Mouse (Mus musculus): Measurements from ENCODE around the gene Nceh1. TPM values are rescaled to one million over a fixed set of nuclear protein-coding genes. Genes with fewer than 3 reads are reported as not detected.

The Nceh1 gene
- polyA plus RNA-seq, 1 experiment from 2014 or later = 28.4 TPM

DNA sequence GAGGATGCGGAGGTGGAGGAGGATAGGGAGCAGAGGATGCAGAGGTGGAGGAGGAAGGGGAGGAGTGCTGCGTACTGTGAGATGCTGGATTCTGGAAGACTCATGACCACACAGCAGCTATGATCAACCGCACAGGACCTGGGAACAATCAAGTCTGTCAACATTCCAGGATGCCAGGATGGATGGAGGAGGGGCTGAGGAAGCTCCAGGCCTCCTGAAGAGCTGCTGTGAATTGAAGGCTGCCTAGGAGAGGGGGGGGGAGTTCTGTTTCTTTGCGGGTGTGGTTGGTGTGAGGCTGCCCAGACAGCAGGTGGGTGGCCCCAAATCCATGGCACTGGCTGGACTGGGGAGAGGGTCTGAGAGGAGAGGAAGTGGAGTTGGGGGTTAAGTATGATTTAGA, 23.9 kb upstream of the Nceh1 start:
- no peaks in the 10 kb centered on the region for H3K9me3 ChIP-seq (ENCODE audit: control insufficient read depth, low read length)
- H3K27me3 ChIP-seq (ENCODE audit: control insufficient read depth, insufficient read depth, low read length) = no peaks in the 10 kb centered on the region
- no peak overlapping the region for H3K9ac ChIP-seq (ENCODE audit: low read length)
- DNase-seq (ENCODE audit: low spot score) = no peak
- H3K4me2 ChIP-seq (replicated peaks; ENCODE audit: low read depth) = no peak overlapping the region
- H3K27ac ChIP-seq (replicated peaks) = no peak overlapping the region
- H3K36me3 ChIP-seq (ENCODE audit: control insufficient read depth, insufficient read depth, low read length) = no peaks in the 10 kb centered on the region
- TF ChIP-seq EP300 (optimal IDR thresholded peaks at IDR 0.05) (no peak), CTCF (IDR thresholded peaks at IDR 0.05; ENCODE audit: low read depth) (no peak)
- WGBS = 49% methylated on average over 4 of the region's 4 CpGs
- ATAC-seq (ENCODE audit: low FRiP score, low TSS enrichment) = no peak
- H3K4me1 ChIP-seq (replicated peaks; ENCODE audit: control insufficient read depth, insufficient read depth) = peaks cover 4% of the 10 kb centered on the region; the same call in 1 of the 2 replicates
- no peak overlapping the region for H3K4me3 ChIP-seq (ENCODE audit: low read depth, low read length)

DNA sequence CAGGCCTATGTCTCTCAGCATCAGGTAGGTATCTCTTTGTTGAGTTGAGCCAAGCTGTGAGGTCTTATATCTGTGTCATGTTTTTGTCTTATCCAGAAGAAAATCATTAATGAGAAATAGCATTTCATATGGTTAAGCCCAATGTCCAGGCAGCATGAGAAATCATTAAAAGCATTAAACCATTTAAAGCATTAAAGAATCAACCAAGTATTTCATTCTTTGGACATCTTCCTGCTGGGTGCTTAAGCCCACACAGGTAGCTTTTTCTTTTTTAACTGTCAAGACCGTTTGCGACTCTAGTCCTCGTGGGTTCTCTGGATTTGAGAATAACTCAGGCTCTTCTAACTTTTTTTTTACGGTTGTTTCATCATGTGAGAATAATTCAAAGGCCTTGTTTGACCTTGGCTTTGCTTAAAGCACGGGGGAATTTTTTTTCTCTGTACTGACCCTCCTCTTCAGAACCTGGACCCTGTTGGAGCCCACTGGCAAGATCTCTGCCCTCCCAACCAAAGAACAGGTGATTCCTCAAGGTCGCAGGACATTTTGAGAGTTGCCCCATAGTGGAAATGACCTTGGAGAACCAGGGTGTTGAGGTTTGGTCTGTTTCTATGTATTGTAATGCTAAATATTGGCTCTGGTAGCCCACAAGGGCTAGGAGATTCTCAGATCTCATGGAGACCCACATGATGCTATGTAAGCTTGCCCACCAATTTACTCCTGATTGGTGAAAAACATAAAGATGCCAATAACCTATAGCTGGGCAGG, 20.9 kb upstream of the Nceh1 start:
- Histone ChIP-seq H3K4me2 (replicated peaks; ENCODE audit: low read depth) (no peak overlapping the region), H3K9me3 (ENCODE audit: control insufficient read depth, low read length) (no peaks in the 10 kb centered on the region), H3K27ac (replicated peaks) (no peak overlapping the region), H3K36me3 (ENCODE audit: control insufficient read depth, insufficient read depth, low read length) (no peaks in the 10 kb centered on the region), H3K9ac (ENCODE audit: low read length) (no peak overlapping the region), H3K4me1 (replicated peaks; ENCODE audit: control insufficient read depth, insufficient read depth) (no peaks in the 10 kb centered on the region), H3K27me3 (ENCODE audit: control insufficient read depth, insufficient read depth, low read length) (no peaks in the 10 kb centered on the region), H3K4me3 (ENCODE audit: low read depth, low read length) (no peak overlapping the region)
- no peak for DNase-seq (ENCODE audit: low spot score)
- ATAC-seq (ENCODE audit: low FRiP score, low TSS enrichment) = no peak
- WGBS = 78% methylated on average over 6 of the region's 6 CpGs
- TF ChIP-seq EP300 (optimal IDR thresholded peaks at IDR 0.05) (no peak), CTCF (IDR thresholded peaks at IDR 0.05; ENCODE audit: low read depth) (no peak)

DNA sequence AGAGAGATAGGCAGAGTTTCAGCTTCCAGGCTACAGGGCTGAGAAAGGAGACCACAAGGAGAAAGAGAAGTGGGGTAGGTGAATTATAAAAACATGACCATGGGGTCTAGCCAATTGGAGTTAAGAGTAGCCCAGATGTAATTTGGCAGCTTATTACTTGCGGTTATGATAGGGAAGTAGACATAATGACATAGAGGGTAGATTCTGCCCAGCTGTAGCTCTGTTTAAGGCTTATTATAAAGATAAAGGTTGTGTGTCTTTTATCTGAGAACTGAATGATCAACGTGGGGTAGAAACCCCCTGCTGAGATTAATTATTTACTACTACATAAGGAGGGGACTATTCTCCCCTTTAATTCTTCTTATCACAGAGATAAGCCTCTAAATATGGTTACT, 20.4 kb upstream of the Nceh1 start:
- Histone ChIP-seq H3K27ac (replicated peaks) (no peak overlapping the region), H3K4me2 (replicated peaks; ENCODE audit: low read depth) (no peak overlapping the region), H3K4me1 (replicated peaks; ENCODE audit: control insufficient read depth, insufficient read depth) (no peaks in the 10 kb centered on the region), H3K36me3 (ENCODE audit: control insufficient read depth, insufficient read depth, low read length) (no peaks in the 10 kb centered on the region), H3K9me3 (ENCODE audit: control insufficient read depth, low read length) (no peaks in the 10 kb centered on the region), H3K9ac (ENCODE audit: low read length) (no peak overlapping the region), H3K27me3 (ENCODE audit: control insufficient read depth, insufficient read depth, low read length) (no peaks in the 10 kb centered on the region), H3K4me3 (ENCODE audit: low read depth, low read length) (no peak overlapping the region)
- TF ChIP-seq EP300 (optimal IDR thresholded peaks at IDR 0.05) = no peak
- no peak for TF ChIP-seq CTCF (IDR thresholded peaks at IDR 0.05; ENCODE audit: low read depth)
- no peak for DNase-seq (ENCODE audit: low spot score)
- 54% methylated on average over 2 of the region's 2 CpGs for WGBS
- ATAC-seq (ENCODE audit: low FRiP score, low TSS enrichment) = no peak

DNA sequence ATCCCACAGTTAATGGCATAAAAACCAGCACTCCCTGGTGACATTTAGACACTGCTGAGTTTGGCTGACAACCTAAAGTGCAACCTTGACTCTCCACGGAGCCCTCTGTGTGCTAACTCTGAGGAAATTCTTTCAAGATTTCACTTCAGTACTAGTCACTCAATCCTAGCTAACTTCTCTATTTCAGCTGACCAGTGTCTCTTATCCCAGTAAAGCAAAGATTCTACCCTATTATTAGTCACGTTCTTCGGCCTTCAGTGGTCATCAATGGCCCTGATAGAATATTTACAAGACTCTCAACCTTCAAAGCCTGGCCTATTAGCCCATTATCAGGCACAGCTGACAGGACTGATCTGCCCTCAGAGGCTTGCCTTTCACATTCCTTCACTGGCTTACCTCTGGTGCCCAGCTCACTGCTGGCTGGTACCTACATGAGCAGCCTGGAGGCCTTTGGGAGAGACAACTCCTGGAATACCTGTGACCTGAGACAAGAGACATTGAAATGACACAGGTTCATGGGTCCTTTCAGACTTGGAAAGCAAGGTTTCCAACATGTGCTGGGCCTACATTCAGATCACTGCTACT, 17.2 kb upstream of the Nceh1 start:
- H3K36me3 ChIP-seq (ENCODE audit: control insufficient read depth, insufficient read depth, low read length) = no peaks in the 10 kb centered on the region
- no peak overlapping the region for H3K4me2 ChIP-seq (replicated peaks; ENCODE audit: low read depth)
- no peaks in the 10 kb centered on the region for H3K27me3 ChIP-seq (ENCODE audit: control insufficient read depth, insufficient read depth, low read length)
- no peak overlapping the region for H3K27ac ChIP-seq (replicated peaks)
- no peak overlapping the region for H3K4me3 ChIP-seq (ENCODE audit: low read depth, low read length)
- no peak for TF ChIP-seq EP300 (optimal IDR thresholded peaks at IDR 0.05)
- DNase-seq (ENCODE audit: low spot score) (no peak), ATAC-seq (ENCODE audit: low FRiP score, low TSS enrichment) (no peak)
- H3K9ac ChIP-seq (ENCODE audit: low read length) = no peak overlapping the region
- H3K9me3 ChIP-seq (ENCODE audit: control insufficient read depth, low read length) = no peaks in the 10 kb centered on the region
- 81% methylated on average over 3 of the region's 3 CpGs for WGBS
- no peaks in the 10 kb centered on the region for H3K4me1 ChIP-seq (replicated peaks; ENCODE audit: control insufficient read depth, insufficient read depth)

DNA sequence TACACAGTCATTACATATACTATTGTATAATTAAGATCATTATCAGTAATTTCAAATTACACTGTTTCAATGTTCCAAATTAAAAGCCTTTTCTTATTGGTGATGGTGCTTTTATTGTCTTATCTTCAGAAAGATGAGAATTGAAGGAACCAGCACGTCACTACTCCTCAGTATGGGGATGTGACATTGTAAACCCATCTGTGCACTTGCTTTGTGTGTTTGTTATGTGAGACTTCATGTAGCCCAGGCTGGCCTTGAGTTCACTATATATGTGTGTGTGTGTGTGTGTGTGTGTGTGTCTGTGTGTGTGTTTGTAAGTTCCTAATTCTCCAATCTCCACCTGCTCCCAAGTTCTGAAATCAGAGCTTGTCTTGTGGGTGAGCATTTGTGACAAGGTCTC, 12.5 kb upstream of the Nceh1 start:
- Histone ChIP-seq H3K4me2 (replicated peaks; ENCODE audit: low read depth) (no peak overlapping the region), H3K36me3 (ENCODE audit: control insufficient read depth, insufficient read depth, low read length) (no peaks in the 10 kb centered on the region), H3K9ac (ENCODE audit: low read length) (no peak overlapping the region), H3K9me3 (ENCODE audit: control insufficient read depth, low read length) (no peaks in the 10 kb centered on the region), H3K4me1 (replicated peaks; ENCODE audit: control insufficient read depth, insufficient read depth) (no peaks in the 10 kb centered on the region), H3K27ac (replicated peaks) (no peak overlapping the region), H3K4me3 (ENCODE audit: low read depth, low read length) (no peak overlapping the region), H3K27me3 (ENCODE audit: control insufficient read depth, insufficient read depth, low read length) (no peaks in the 10 kb centered on the region)
- DNase-seq (ENCODE audit: low spot score) (no peak), ATAC-seq (ENCODE audit: low FRiP score, low TSS enrichment) (no peak)
- no peak for TF ChIP-seq EP300 (optimal IDR thresholded peaks at IDR 0.05)
- TF ChIP-seq CTCF (IDR thresholded peaks at IDR 0.05; ENCODE audit: low read depth) = no peak
- 83% methylated on average over 1 of the region's 1 CpGs for WGBS

DNA sequence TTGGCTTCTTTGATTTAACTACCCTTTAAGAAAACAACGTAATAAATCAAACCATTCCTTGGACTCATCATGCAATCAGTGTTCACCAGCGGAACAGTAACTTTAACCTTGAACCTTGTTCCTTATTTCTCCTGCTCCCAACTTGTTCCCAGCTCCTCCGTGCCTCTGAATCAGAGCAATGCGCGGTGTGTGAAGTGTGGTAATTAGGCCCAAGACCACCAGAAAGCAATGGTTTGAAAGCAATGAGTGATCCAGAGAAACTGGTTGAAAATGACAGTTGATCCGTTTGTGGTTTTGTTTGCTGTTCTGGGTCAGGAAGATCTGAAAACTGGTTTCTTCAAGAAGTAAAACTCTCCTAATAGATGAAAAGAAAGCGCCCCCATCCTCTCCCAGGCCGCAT, 3.1 kb upstream of the Nceh1 start:
- no peaks in the 10 kb centered on the region for H3K27me3 ChIP-seq (ENCODE audit: control insufficient read depth, insufficient read depth, low read length)
- no peaks in the 10 kb centered on the region for H3K4me1 ChIP-seq (replicated peaks; ENCODE audit: control insufficient read depth, insufficient read depth)
- whole genome bisulfite sequencing = 82% methylated on average over 8 of the region's 8 CpGs
- no peak overlapping the region for H3K27ac ChIP-seq (replicated peaks)
- no peaks in the 10 kb centered on the region for H3K36me3 ChIP-seq (ENCODE audit: control insufficient read depth, insufficient read depth, low read length)
- H3K9me3 ChIP-seq (ENCODE audit: control insufficient read depth, low read length) = no peaks in the 10 kb centered on the region
- ATAC-seq (ENCODE audit: low FRiP score, low TSS enrichment) (no peak), DNase-seq (ENCODE audit: low spot score) (no peak)
- H3K4me3 ChIP-seq (ENCODE audit: low read depth, low read length) = no peak overlapping the region
- H3K4me2 ChIP-seq (replicated peaks; ENCODE audit: low read depth) = no peak overlapping the region
- no peak for TF ChIP-seq CTCF (IDR thresholded peaks at IDR 0.05; ENCODE audit: low read depth)
- no peak for TF ChIP-seq EP300 (optimal IDR thresholded peaks at IDR 0.05)
- no peak overlapping the region for H3K9ac ChIP-seq (ENCODE audit: low read length)
